In genomic region chr6:8209866-8210186, GRCm38 (mm10) we compare ENCODE assay signal across 8 mouse cellular contexts. TPM values are rescaled to one million over a fixed set of nuclear protein-coding genes. Genes with fewer than 3 reads are reported as not detected.
DNase-seq lines count a peak whose midpoint lies in the region; ATAC-seq lines count a peak whose summit lies in the region.

No protein-coding gene starts in this region.

- peak overlapping the region; percentile 96 for H3K27ac ChIP-seq in lung, embryonic 15.5 days
- H3K27ac ChIP-seq in embryonic facial prominence, embryonic 13.5 days, result peak overlapping the region; percentile 95; the same call in 1 of the 2 replicates
- peak overlapping the region; percentile 92 for H3K27ac ChIP-seq in hindbrain, embryonic 14.5 days

- peak overlapping the region; percentile 89 for H3K9ac ChIP-seq in lung, embryonic 15.5 days
- H3K9ac ChIP-seq in embryonic facial prominence, embryonic 13.5 days, result peak overlapping the region; percentile 94
- H3K9ac ChIP-seq in hindbrain, embryonic 14.5 days, result peak overlapping the region; percentile 92

- peaks cover 11% of the 10 kb centered on the region for H3K4me1 ChIP-seq in lung, embryonic 15.5 days
- H3K4me1 ChIP-seq in embryonic facial prominence, embryonic 13.5 days, result peaks cover 9% of the 10 kb centered on the region
- H3K4me1 ChIP-seq in hindbrain, embryonic 14.5 days (replicated peaks; ENCODE audit: control insufficient read depth, insufficient read depth, low read length), result peaks cover 10% of the 10 kb centered on the region

- ATAC-seq in lung, embryonic 15.5 days (ENCODE audit: borderline replicate concordance, extremely low read depth, low FRiP score, low TSS enrichment), result no peak
- no peak for ATAC-seq in embryonic facial prominence, embryonic 13.5 days (ENCODE audit: insufficient number of reproducible peaks, insufficient read depth, low FRiP score, low TSS enrichment, low read depth)
- no peak for ATAC-seq in hindbrain, embryonic 14.5 days (ENCODE audit: low FRiP score)
- ATAC-seq in megakaryocyte-erythroid progenitor cell, adult 5-6 weeks (replicated peaks; ENCODE audit: low FRiP score, low TSS enrichment, poor library complexity, severe bottlenecking), result peak; percentile 34

- H3K4me2 ChIP-seq in lung, embryonic 15.5 days, result peak overlapping the region; percentile 52
- peak overlapping the region; percentile 59 for H3K4me2 ChIP-seq in embryonic facial prominence, embryonic 13.5 days
- H3K4me2 ChIP-seq in hindbrain, embryonic 14.5 days (replicated peaks), result peak overlapping the region; percentile 63

- H3K27me3 ChIP-seq in lung, embryonic 15.5 days, result no peaks in the 10 kb centered on the region
- no peaks in the 10 kb centered on the region for H3K27me3 ChIP-seq in embryonic facial prominence, embryonic 13.5 days
- no peaks in the 10 kb centered on the region for H3K27me3 ChIP-seq in hindbrain, embryonic 14.5 days (ENCODE audit: control insufficient read depth, insufficient read depth, low read length)

- H3K4me3 ChIP-seq in lung, embryonic 15.5 days, result peak overlapping the region; percentile 89
- peak overlapping the region; percentile 82 for H3K4me3 ChIP-seq in embryonic facial prominence, embryonic 13.5 days
- H3K4me3 ChIP-seq in hindbrain, embryonic 14.5 days (replicated peaks; ENCODE audit: low read length), result peak overlapping the region; percentile 85

- no peak for DNase-seq in lung, postnatal 4 days
- DNase-seq in hindbrain, embryonic 14.5 days (ENCODE audit: low spot score), result no peak
- no peak for DNase-seq in thymus, postnatal 10 days (ENCODE audit: low spot score in 2 of 2)
- DNase-seq in frontal cortex, postnatal 25 days (ENCODE audit: low spot score in 2 of 2), result no peak
- DNase-seq in left cerebral cortex, postnatal 25 days (ENCODE audit: low spot score in 2 of 2), result no peak

- no peaks in the 10 kb centered on the region for H3K9me3 ChIP-seq in lung, embryonic 15.5 days
- no peaks in the 10 kb centered on the region for H3K9me3 ChIP-seq in embryonic facial prominence, embryonic 13.5 days
- no peaks in the 10 kb centered on the region for H3K9me3 ChIP-seq in hindbrain, embryonic 14.5 days (ENCODE audit: control insufficient read depth, low read length)

- intact Hi-C loops in left cerebral cortex, postnatal 25 days (cut with DNase I), result no loop called here

- H3K36me3 ChIP-seq in lung, embryonic 15.5 days, result 0 out of 2 replicates have a peak, but pooled peaks cover 2% of the 10 kb centered on the region
- peaks cover 8% of the 10 kb centered on the region for H3K36me3 ChIP-seq in embryonic facial prominence, embryonic 13.5 days
- peaks cover 3% of the 10 kb centered on the region for H3K36me3 ChIP-seq in hindbrain, embryonic 14.5 days (replicated peaks; ENCODE audit: control insufficient read depth, insufficient read depth)

- 6% methylated on average over 10 of the region's 10 CpGs for WGBS in lung, embryonic 15.5 days
- WGBS in embryonic facial prominence, embryonic 13.5 days, result 11% methylated on average over 10 of the region's 10 CpGs
- WGBS in hindbrain, embryonic 14.5 days, result 9% methylated on average over 10 of the region's 10 CpGs

RNA-seq across cellular contexts. Expression of gene Mios, which starts 0.8 kb away (rescaled TPM):
- 24.2 and 24.5 TPM in 2 replicates for polyA plus RNA-seq in lung, embryonic 15.5 days (2015; fragmentation: Nextera tagmentation; extraction: Ambion mirVana)
- polyA plus RNA-seq in embryonic facial prominence, embryonic 13.5 days (2015; fragmentation: Nextera tagmentation; extraction: Ambion mirVana), result 26.8 and 28.6 TPM in 2 replicates
- 29.3 and 29.6 TPM in 2 replicates for polyA plus RNA-seq in hindbrain, embryonic 14.5 days (2014; fragmentation: Nextera tagmentation; extraction: Ambion mirVana)
- 31.4 and 33.6 TPM in 2 replicates for total RNA-seq in megakaryocyte-erythroid progenitor cell, adult 5-6 weeks (2014; fragmentation: Nextera tagmentation)
- total RNA-seq in megakaryocyte-erythroid progenitor cell, adult 5-6 weeks (2017), result 39.2 and 53.4 TPM in 2 replicates
- 10 to 100 TPM; 22.2 to 22.8 TPM for total RNA-seq in left cerebral cortex, postnatal 25 days (2021)

RNA-seq across cellular contexts. Expression of gene Col28a1, which starts 17.4 kb away (rescaled TPM):
- 1.7 and 1.9 TPM in 2 replicates for polyA plus RNA-seq in lung, embryonic 15.5 days (2015; fragmentation: Nextera tagmentation; extraction: Ambion mirVana)
- polyA plus RNA-seq in embryonic facial prominence, embryonic 13.5 days (2015; fragmentation: Nextera tagmentation; extraction: Ambion mirVana), result 0.28 and 0.39 TPM in 2 replicates
- polyA plus RNA-seq in hindbrain, embryonic 14.5 days (2014; fragmentation: Nextera tagmentation; extraction: Ambion mirVana), result 0.64 and 0.94 TPM in 2 replicates
- not detected in 2 replicates for total RNA-seq in megakaryocyte-erythroid progenitor cell, adult 5-6 weeks (2014; fragmentation: Nextera tagmentation)
- 0.08 TPM in 1 of 2 replicates, not detected in the other for total RNA-seq in megakaryocyte-erythroid progenitor cell, adult 5-6 weeks (2017)
- under 1 TPM; 0.60 to 0.76 TPM for total RNA-seq in left cerebral cortex, postnatal 25 days (2021)

RNA-seq across cellular contexts. Expression of gene Rpa3, which starts 49.1 kb away (rescaled TPM):
- polyA plus RNA-seq in lung, embryonic 15.5 days (2015; fragmentation: Nextera tagmentation; extraction: Ambion mirVana), result 166 and 182 TPM in 2 replicates
- 164 and 171 TPM in 2 replicates for polyA plus RNA-seq in embryonic facial prominence, embryonic 13.5 days (2015; fragmentation: Nextera tagmentation; extraction: Ambion mirVana)
- 54.8 and 57.8 TPM in 2 replicates for polyA plus RNA-seq in hindbrain, embryonic 14.5 days (2014; fragmentation: Nextera tagmentation; extraction: Ambion mirVana)
- 118 and 179 TPM in 2 replicates for total RNA-seq in megakaryocyte-erythroid progenitor cell, adult 5-6 weeks (2014; fragmentation: Nextera tagmentation)
- 108 and 144 TPM in 2 replicates for total RNA-seq in megakaryocyte-erythroid progenitor cell, adult 5-6 weeks (2017)
- 10 to 100 TPM; 15.4 to 16.2 TPM for total RNA-seq in left cerebral cortex, postnatal 25 days (2021)

RNA-seq across cellular contexts. Expression of gene Umad1, which starts 49.3 kb away (rescaled TPM):
- 22.5 and 23.2 TPM in 2 replicates for polyA plus RNA-seq in lung, embryonic 15.5 days (2015; fragmentation: Nextera tagmentation; extraction: Ambion mirVana)
- polyA plus RNA-seq in embryonic facial prominence, embryonic 13.5 days (2015; fragmentation: Nextera tagmentation; extraction: Ambion mirVana), result 15.0 and 20.9 TPM in 2 replicates
- polyA plus RNA-seq in hindbrain, embryonic 14.5 days (2014; fragmentation: Nextera tagmentation; extraction: Ambion mirVana), result 55.5 and 64.6 TPM in 2 replicates
- total RNA-seq in megakaryocyte-erythroid progenitor cell, adult 5-6 weeks (2014; fragmentation: Nextera tagmentation), result 8.6 and 28.3 TPM in 2 replicates
- total RNA-seq in megakaryocyte-erythroid progenitor cell, adult 5-6 weeks (2017), result 3.9 and 9.6 TPM in 2 replicates
- total RNA-seq in left cerebral cortex, postnatal 25 days (2021), result 10 to 100 TPM; 37.3 to 41.1 TPM

RNA-seq across cellular contexts. Expression of gene Gm45062, which starts 49.4 kb away (rescaled TPM):
- polyA plus RNA-seq in lung, embryonic 15.5 days (2015; fragmentation: Nextera tagmentation; extraction: Ambion mirVana), result 11.1 and 13.2 TPM in 2 replicates
- 10.0 and 14.2 TPM in 2 replicates for polyA plus RNA-seq in embryonic facial prominence, embryonic 13.5 days (2015; fragmentation: Nextera tagmentation; extraction: Ambion mirVana)
- polyA plus RNA-seq in hindbrain, embryonic 14.5 days (2014; fragmentation: Nextera tagmentation; extraction: Ambion mirVana), result 10.6 and 12.9 TPM in 2 replicates
- 1.6 and 5.8 TPM in 2 replicates for total RNA-seq in megakaryocyte-erythroid progenitor cell, adult 5-6 weeks (2014; fragmentation: Nextera tagmentation)
- total RNA-seq in megakaryocyte-erythroid progenitor cell, adult 5-6 weeks (2017), result 8.7 TPM in 1 of 2 replicates, not detected in the other
- 1 to 10 TPM; 5.7 to 6.1 TPM for total RNA-seq in left cerebral cortex, postnatal 25 days (2021)
